7 mouse cellular contexts compared by ENCODE assay signal in genomic region chr2:38710304-38711241, GRCm38 (mm10). TPM values are rescaled to one million over a fixed set of nuclear protein-coding genes. Genes with fewer than 3 reads are reported as not detected.
A peak's percentile ranks its signal among the peaks of the same experiment; 100 is the strongest.
DNase-seq lines count a peak whose midpoint lies in the region; ATAC-seq and TF ChIP-seq lines count a peak whose summit lies in the region.

No protein-coding gene starts in this region.

- no peak for TF ChIP-seq POLR2A in thymus, adult 2 months (IDR thresholded peaks at IDR 0.05; ENCODE audit: control insufficient read depth, extremely low read depth, insufficient read depth, low read length, poor library complexity)

- TF ChIP-seq CTCF in stomach, postnatal 0 days (IDR thresholded peaks at IDR 0.05; ENCODE audit: low read depth) = no peak
- no peak for TF ChIP-seq CTCF in thymus, adult 2 months (IDR thresholded peaks at IDR 0.05; ENCODE audit: borderline replicate concordance, control insufficient read depth, extremely low read depth, insufficient read depth, low read length, poor library complexity)

- H3K9ac ChIP-seq in intestine, embryonic 14.5 days (ENCODE audit: low read length) = no peak overlapping the region
- H3K9ac ChIP-seq in liver, embryonic 15.5 days = no peak overlapping the region
- H3K9ac ChIP-seq in stomach, postnatal 0 days (ENCODE audit: low read length) = no peak overlapping the region

- WGBS in forebrain, embryonic 10.5 days = under 1% methylated on average over 75 of the region's 75 CpGs
- WGBS in intestine, embryonic 14.5 days = under 1% methylated on average over 75 of the region's 75 CpGs
- WGBS in liver, embryonic 15.5 days (ENCODE audit: insufficient replicate concordance) = 2% methylated on average over 75 of the region's 75 CpGs
- WGBS in stomach, postnatal 0 days = 2% methylated on average over 75 of the region's 75 CpGs
- WGBS in thymus, adult 2 months = 7% methylated on average over 75 of the region's 75 CpGs

- peak overlapping the region; percentile 37; the same call in 1 of the 2 replicates for H3K27ac ChIP-seq in forebrain, embryonic 10.5 days
- H3K27ac ChIP-seq in intestine, embryonic 14.5 days (ENCODE audit: low read depth) = no peak overlapping the region
- no peak overlapping the region for H3K27ac ChIP-seq in liver, embryonic 15.5 days (replicated peaks)
- H3K27ac ChIP-seq in stomach, postnatal 0 days (replicated peaks) = no peak overlapping the region
- no peak overlapping the region for H3K27ac ChIP-seq in thymus, adult 2 months (ENCODE audit: control insufficient read depth, insufficient read depth, low read length)

- peak; percentile 34 for DNase-seq in right cerebral cortex, postnatal 25 days
- no peak for DNase-seq in right cerebral cortex, postnatal 36 days (ENCODE audit: low spot score in 2 of 2)
- DNase-seq in forebrain, embryonic 10.5 days (ENCODE audit: extremely low spot score, low spot score) = peak; percentile 66
- DNase-seq in intestine, embryonic 14.5 days (ENCODE audit: low spot score) = peak; percentile 84
- peak; percentile 48 for DNase-seq in stomach, postnatal 0 days (ENCODE audit: low spot score)
- no peak for DNase-seq in thymus, adult 2 months

- H3K36me3 ChIP-seq in forebrain, embryonic 10.5 days (replicated peaks) = no peaks in the 10 kb centered on the region
- H3K36me3 ChIP-seq in intestine, embryonic 14.5 days (ENCODE audit: control insufficient read depth, insufficient read depth, low read length) = no peaks in the 10 kb centered on the region
- no peaks in the 10 kb centered on the region for H3K36me3 ChIP-seq in liver, embryonic 15.5 days (replicated peaks)
- H3K36me3 ChIP-seq in stomach, postnatal 0 days (ENCODE audit: control insufficient read depth, insufficient read depth, low read length) = no peaks in the 10 kb centered on the region
- H3K36me3 ChIP-seq in thymus, adult 2 months (ENCODE audit: control insufficient read depth, insufficient read depth, low read length) = no peaks in the 10 kb centered on the region

- H3K27me3 ChIP-seq in forebrain, embryonic 10.5 days (ENCODE audit: poor library complexity, severe bottlenecking) = peaks cover 98% of the 10 kb centered on the region
- H3K27me3 ChIP-seq in intestine, embryonic 14.5 days (replicated peaks; ENCODE audit: control insufficient read depth, insufficient read depth, low read length) = peaks cover 88% of the 10 kb centered on the region
- H3K27me3 ChIP-seq in liver, embryonic 15.5 days = peaks cover 93% of the 10 kb centered on the region
- peaks cover 3% of the 10 kb centered on the region; the same call in 1 of the 2 replicates for H3K27me3 ChIP-seq in stomach, postnatal 0 days (ENCODE audit: control insufficient read depth, insufficient read depth, low read length)
- H3K27me3 ChIP-seq in thymus, adult 2 months (ENCODE audit: control insufficient read depth, insufficient read depth, low read length) = peaks cover 9% of the 10 kb centered on the region; the same call in 1 of the 2 replicates

- TF ChIP-seq EP300 in stomach, postnatal 0 days (optimal IDR thresholded peaks at IDR 0.05) = no peak

- no peaks in the 10 kb centered on the region for H3K9me3 ChIP-seq in forebrain, embryonic 10.5 days
- H3K9me3 ChIP-seq in intestine, embryonic 14.5 days (ENCODE audit: control insufficient read depth, low read length) = no peaks in the 10 kb centered on the region
- no peaks in the 10 kb centered on the region for H3K9me3 ChIP-seq in liver, embryonic 15.5 days (replicated peaks)
- H3K9me3 ChIP-seq in stomach, postnatal 0 days (ENCODE audit: control insufficient read depth, low read length) = no peaks in the 10 kb centered on the region

- no peak; the same call in 1 of the 2 replicates for ATAC-seq in intestine, embryonic 14.5 days (replicated peaks; ENCODE audit: low FRiP score, low TSS enrichment, low read depth)
- no peak; the same call in 1 of the 2 replicates for ATAC-seq in liver, embryonic 15.5 days (ENCODE audit: insufficient read depth)
- peak; percentile 18; the same call in 1 of the 2 replicates for ATAC-seq in stomach, postnatal 0 days (ENCODE audit: low FRiP score, low TSS enrichment)

- peak overlapping the region; percentile 41 for H3K4me2 ChIP-seq in intestine, embryonic 14.5 days (ENCODE audit: low read length)
- H3K4me2 ChIP-seq in liver, embryonic 15.5 days = peak overlapping the region; percentile 33
- H3K4me2 ChIP-seq in stomach, postnatal 0 days (replicated peaks; ENCODE audit: low read depth) = peak overlapping the region; percentile 35; the same call in 1 of the 2 replicates

- H3K4me3 ChIP-seq in forebrain, embryonic 10.5 days = peak overlapping the region; percentile 45
- peak overlapping the region; percentile 28 for H3K4me3 ChIP-seq in intestine, embryonic 14.5 days (ENCODE audit: low read depth, low read length)
- H3K4me3 ChIP-seq in liver, embryonic 15.5 days (replicated peaks) = no peak overlapping the region; the same call in 1 of the 2 replicates
- H3K4me3 ChIP-seq in stomach, postnatal 0 days (ENCODE audit: low read depth, low read length) = peak overlapping the region; percentile 21
- H3K4me3 ChIP-seq in thymus, adult 2 months (ENCODE audit: control insufficient read depth, insufficient read depth, low read length) = no peak overlapping the region

- peaks cover 48% of the 10 kb centered on the region for H3K4me1 ChIP-seq in forebrain, embryonic 10.5 days
- peaks cover 4% of the 10 kb centered on the region; the same call in 1 of the 2 replicates for H3K4me1 ChIP-seq in intestine, embryonic 14.5 days (replicated peaks; ENCODE audit: control insufficient read depth, insufficient read depth, low read length)
- peaks cover 19% of the 10 kb centered on the region for H3K4me1 ChIP-seq in liver, embryonic 15.5 days (replicated peaks)
- 0 out of 2 replicates have a peak, but pooled peaks cover 3% of the 10 kb centered on the region for H3K4me1 ChIP-seq in stomach, postnatal 0 days (replicated peaks; ENCODE audit: control insufficient read depth, insufficient read depth)
- H3K4me1 ChIP-seq in thymus, adult 2 months (replicated peaks; ENCODE audit: control insufficient read depth, insufficient read depth, low read length) = no peaks in the 10 kb centered on the region

RNA-seq across cellular contexts. Expression of gene Nr5a1, which starts 3.8 kb away (rescaled TPM):
- polyA plus RNA-seq in forebrain, embryonic 10.5 days (2016; fragmentation: Nextera tagmentation; extraction: Ambion mirVana) = 0.33 and 0.69 TPM in 2 replicates
- polyA plus RNA-seq in intestine, embryonic 14.5 days (2014; fragmentation: Nextera tagmentation; extraction: Ambion mirVana) = 0.09 and 0.12 TPM in 2 replicates
- 0.06 TPM in 1 of 2 replicates, not detected in the other for polyA plus RNA-seq in liver, embryonic 15.5 days (2015; fragmentation: Nextera tagmentation; extraction: Ambion mirVana)
- 0.28 and 0.33 TPM in 2 replicates for polyA plus RNA-seq in stomach, postnatal 0 days (2015; fragmentation: Nextera tagmentation; extraction: Ambion mirVana)
- 0.09 and 0.22 TPM in 2 replicates for polyA plus RNA-seq in thymus, adult 2 months (2012; rRNA removed)

Comparison
In these comparisons a context has a peak if more than half of its experiments do, and no peak if none do; other contexts are left out.
1. DNase-seq: peak in right cerebral cortex, postnatal 25 days (single experiment), forebrain, embryonic 10.5 days (single experiment), intestine, embryonic 14.5 days (single experiment) and stomach, postnatal 0 days (single experiment); none in right cerebral cortex, postnatal 36 days (0 of 2) and thymus, adult 2 months (single experiment).
2. H3K4me3 ChIP-seq: peak in forebrain, embryonic 10.5 days (single experiment), intestine, embryonic 14.5 days (single experiment) and stomach, postnatal 0 days (single experiment); none in liver, embryonic 15.5 days (single experiment) and thymus, adult 2 months (single experiment).
3. Peak in every context shown above with its lines, with median percentiles within 50 percentile points of each other: H3K4me2 ChIP-seq.